Mouse (Mus musculus) forebrain, embryonic 15.5 days (tissue): Measurements from ENCODE around the gene Acp6. TPM values are rescaled to one million over a fixed set of nuclear protein-coding genes. Genes with fewer than 3 reads are reported as not detected.

ENCODE experiments used
- ATAC-seq: fragments of 200-750 bp; cut with Nextera tagmentation; replicated peaks from 2 replicates; pipeline ENCODE4 v1.8.0; 2017; ENCODE audit warnings: mild to moderate bottlenecking, moderate TSS enrichment, moderate library complexity
- H3K27ac ChIP-seq: fragments of 300-500 bp; sonication (generic); replicated peaks from 2 replicates; pipeline ENCODE4 v1.5.1; 2015; ENCODE audit warnings: mild to moderate bottlenecking, inconsistent platforms
- H3K27me3 ChIP-seq: fragments of 300-500 bp; sonication (generic); 2 replicates; pipeline ENCODE4 v1.6.1; 2015; ENCODE audit warnings: inconsistent platforms
- H3K36me3 ChIP-seq: fragments of 300-500 bp; sonication (generic); 2 replicates; pipeline ENCODE4 v1.6.1; 2015; ENCODE audit warnings: mild to moderate bottlenecking, inconsistent platforms
- H3K4me1 ChIP-seq: fragments of 300-500 bp; sonication (generic); 2 replicates; pipeline ENCODE4 v1.6.1; 2015; ENCODE audit warnings: inconsistent platforms
- H3K4me2 ChIP-seq: fragments of 300-500 bp; sonication (generic); replicated peaks from 2 replicates; pipeline ENCODE4 v1.6.1; 2015; ENCODE audit warnings: mild to moderate bottlenecking, inconsistent platforms
- H3K4me3 ChIP-seq: fragments of 300-500 bp; sonication (generic); 2 replicates; pipeline ENCODE4 v1.5.1; 2015; ENCODE audit warnings: mild to moderate bottlenecking, inconsistent platforms
- H3K9ac ChIP-seq: fragments of 300-500 bp; sonication (generic); replicated peaks from 2 replicates; pipeline ENCODE4 v1.6.1; 2015; ENCODE audit warnings: mild to moderate bottlenecking, inconsistent platforms
- H3K9me3 ChIP-seq: fragments of 300-500 bp; sonication (generic); 2 replicates; pipeline ENCODE4 v1.6.1; 2016; ENCODE audit warnings: inconsistent platforms
- WGBS: fragments of 180-500 bp; shearing (Covaris S2); methylation state at CpG from one replicate; pipeline ENCODE4 v1.1.7; 2015; ENCODE audit warnings: mixed read lengths; 5-methylcytosine and 5-hydroxymethylcytosine counted together
- polyA plus RNA-seq: library from polyadenylated mRNA; unstranded; fragments of >200 nt; fragmentation: Nextera tagmentation; extraction: Ambion mirVana; gene quantifications from 2 replicates; pipeline ENCODE4 v1.2.1, GENCODE M21; 2015

Acp6 gene
- polyA plus RNA-seq, 1 experiment from 2014 or later, result 26.6 TPM

DNA sequence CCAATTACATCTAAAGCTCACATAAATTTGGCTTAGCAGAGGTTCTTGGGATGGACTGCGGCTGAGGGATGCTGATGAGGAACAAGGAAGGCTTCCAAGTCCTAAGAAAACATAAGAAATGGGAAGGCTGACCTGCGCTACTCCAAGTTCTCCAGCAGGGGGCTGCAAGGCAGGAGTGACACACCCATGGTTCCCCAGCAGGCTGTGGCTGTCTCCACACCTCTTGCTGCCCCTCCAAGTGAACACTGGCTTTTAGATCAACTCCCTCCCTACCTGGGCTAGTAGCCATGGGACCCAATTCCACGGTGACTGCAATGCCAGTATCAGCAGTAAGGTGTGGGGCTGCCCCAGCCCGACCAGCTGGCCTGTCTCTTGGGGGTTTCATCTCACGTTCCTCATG is 43.4 kb downstream of the Acp6 start:
- 42% methylated on average over 5 of the region's 5 CpGs for whole genome bisulfite sequencing
- peaks cover 35% of the 10 kb centered on the region for H3K36me3 ChIP-seq
- peak; percentile 59 for ATAC-seq

GRCm38 (mm10) chr3:97203880-97204279 is 45.3 kb downstream of the Acp6 start:
- no peak overlapping the region for H3K4me3 ChIP-seq
- no peak overlapping the region for H3K4me2 ChIP-seq
- ATAC-seq, result no peak
- no peaks in the 10 kb centered on the region for H3K9me3 ChIP-seq
- H3K27me3 ChIP-seq, result no peaks in the 10 kb centered on the region
- no peak overlapping the region for H3K9ac ChIP-seq
- no peak overlapping the region for H3K27ac ChIP-seq
- no peaks in the 10 kb centered on the region for H3K4me1 ChIP-seq
- 82% methylated on average over 14 of the region's 14 CpGs for WGBS
- peaks cover 53% of the 10 kb centered on the region for H3K36me3 ChIP-seq

More for the DNA sequence above, 43.4 kb downstream of the Acp6 start:
- no peaks in the 10 kb centered on the region for H3K4me1 ChIP-seq
- no peak overlapping the region for H3K4me3 ChIP-seq
- no peaks in the 10 kb centered on the region for H3K9me3 ChIP-seq
- no peak overlapping the region for H3K4me2 ChIP-seq
- H3K27ac ChIP-seq, result 0 out of 2 replicates have a peak overlapping the region, but pooled peaks have one; percentile 5
- H3K9ac ChIP-seq, result no peak overlapping the region
- no peaks in the 10 kb centered on the region for H3K27me3 ChIP-seq

DNA sequence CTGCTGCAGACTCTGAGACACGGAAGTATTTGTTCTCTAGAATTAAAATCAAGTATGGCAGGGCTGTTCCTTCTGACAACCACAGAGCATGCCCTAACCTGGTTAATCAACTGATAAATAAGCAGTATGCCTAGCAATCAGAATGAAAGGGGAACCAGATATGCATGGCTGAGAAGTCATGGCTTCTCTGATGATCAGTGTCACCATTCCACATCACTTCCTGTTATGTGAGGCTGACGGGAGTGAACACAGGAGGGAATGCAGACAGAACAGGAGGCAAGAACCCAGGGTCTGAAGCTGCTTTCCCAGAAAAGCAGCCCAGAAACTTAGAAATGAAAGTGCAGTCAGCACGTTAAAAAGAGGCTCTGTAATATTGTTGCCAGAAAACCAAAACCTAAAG is 47.9 kb downstream of the Acp6 start:
- Histone ChIP-seq H3K4me1 (no peaks in the 10 kb centered on the region), H3K9ac (no peak overlapping the region), H3K27me3 (no peaks in the 10 kb centered on the region), H3K9me3 (no peaks in the 10 kb centered on the region), H3K4me2 (no peak overlapping the region), H3K36me3 (peaks cover 80% of the 10 kb centered on the region), H3K27ac (no peak overlapping the region), H3K4me3 (no peak overlapping the region)
- no peak for ATAC-seq
- 88% methylated on average over 3 of the region's 3 CpGs for WGBS

- 83% methylated on average over 9 of the region's 9 CpGs for WGBS
- Histone ChIP-seq H3K4me1 (peaks cover under 1% of the 10 kb centered on the region; the same call in 1 of the 2 replicates), H3K27ac (no peak overlapping the region), H3K4me3 (no peak overlapping the region), H3K4me2 (no peak overlapping the region), H3K27me3 (no peaks in the 10 kb centered on the region), H3K9me3 (no peaks in the 10 kb centered on the region), H3K36me3 (peaks cover 95% of the 10 kb centered on the region), H3K9ac (no peak overlapping the region)
- no peak for ATAC-seq
Measured at GRCm38 (mm10) chr3:97209351-97209750, 50.8 kb downstream of the Acp6 start.

DNA sequence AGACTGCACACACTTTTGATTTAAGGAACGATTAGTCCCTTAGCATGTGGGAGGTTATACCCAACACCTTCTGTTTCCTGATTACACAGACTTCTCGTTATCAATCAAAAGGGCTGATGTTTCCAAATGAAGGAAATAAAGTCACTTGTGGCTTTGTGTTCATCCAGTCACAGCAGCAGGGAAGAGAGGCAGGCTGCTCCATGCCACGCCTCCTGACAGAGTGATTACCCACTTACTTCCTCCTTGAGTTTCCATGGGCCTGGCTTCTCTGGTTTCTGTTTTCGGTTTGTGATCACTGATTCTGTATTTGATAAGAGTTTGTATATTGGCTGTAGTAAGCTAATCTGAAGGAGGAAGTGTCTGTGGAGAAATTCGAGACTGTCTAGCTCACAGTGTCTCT is 52.6 kb downstream of the Acp6 start:
- no peak overlapping the region for H3K9ac ChIP-seq
- ATAC-seq, result no peak
- no peaks in the 10 kb centered on the region for H3K9me3 ChIP-seq
- WGBS, result 83% methylated on average over 5 of the region's 5 CpGs
- no peaks in the 10 kb centered on the region for H3K27me3 ChIP-seq
- H3K36me3 ChIP-seq, result peaks cover 96% of the 10 kb centered on the region
- peaks cover 10% of the 10 kb centered on the region; the same call in 1 of the 2 replicates for H3K4me1 ChIP-seq
- no peak overlapping the region for H3K4me3 ChIP-seq
- no peak overlapping the region for H3K27ac ChIP-seq
- no peak overlapping the region for H3K4me2 ChIP-seq

- no peaks in the 10 kb centered on the region for H3K9me3 ChIP-seq
- no peak overlapping the region for H3K4me2 ChIP-seq
- peaks cover 10% of the 10 kb centered on the region; the same call in 1 of the 2 replicates for H3K4me1 ChIP-seq
- peaks cover 85% of the 10 kb centered on the region for H3K36me3 ChIP-seq
- ATAC-seq, result no peak
- no peak overlapping the region for H3K27ac ChIP-seq
- H3K4me3 ChIP-seq, result no peak overlapping the region
- 92% methylated on average over 10 of the region's 10 CpGs for WGBS
- H3K9ac ChIP-seq, result no peak overlapping the region
- no peaks in the 10 kb centered on the region for H3K27me3 ChIP-seq
Measured at GRCm38 (mm10) chr3:97213871-97214270, 55.3 kb downstream of the Acp6 start.

DNA sequence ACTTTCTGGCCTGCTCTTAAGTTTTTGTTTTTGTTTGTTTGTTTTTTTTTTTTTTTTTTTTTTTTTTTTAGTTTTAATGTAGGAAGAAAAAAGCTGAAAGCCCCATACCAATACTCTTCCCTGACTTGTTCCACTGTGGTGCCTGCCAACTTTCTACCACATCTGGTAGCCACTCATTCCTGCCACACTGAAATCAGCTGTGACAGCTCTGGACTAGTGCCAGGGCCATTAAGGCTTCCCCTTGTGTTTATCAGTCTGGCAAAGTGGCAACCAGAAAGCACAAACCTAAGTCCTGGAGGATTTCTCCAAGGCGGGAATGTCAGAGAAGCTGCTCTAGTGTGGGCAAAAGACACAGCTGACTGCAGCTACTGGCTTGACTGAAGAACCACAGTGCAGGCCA is 55.9 kb downstream of the Acp6 start:
- no peak for ATAC-seq
- H3K36me3 ChIP-seq, result peaks cover 84% of the 10 kb centered on the region
- peaks cover 10% of the 10 kb centered on the region; the same call in 1 of the 2 replicates for H3K4me1 ChIP-seq
- H3K27ac ChIP-seq, result 0 out of 2 replicates have a peak overlapping the region, but pooled peaks have one; percentile 31
- 26% methylated on average over 1 of the region's 1 CpGs for WGBS
- no peak overlapping the region for H3K4me2 ChIP-seq
- H3K27me3 ChIP-seq, result no peaks in the 10 kb centered on the region
- no peak overlapping the region for H3K9ac ChIP-seq
- H3K9me3 ChIP-seq, result no peaks in the 10 kb centered on the region
- no peak overlapping the region for H3K4me3 ChIP-seq

DNA sequence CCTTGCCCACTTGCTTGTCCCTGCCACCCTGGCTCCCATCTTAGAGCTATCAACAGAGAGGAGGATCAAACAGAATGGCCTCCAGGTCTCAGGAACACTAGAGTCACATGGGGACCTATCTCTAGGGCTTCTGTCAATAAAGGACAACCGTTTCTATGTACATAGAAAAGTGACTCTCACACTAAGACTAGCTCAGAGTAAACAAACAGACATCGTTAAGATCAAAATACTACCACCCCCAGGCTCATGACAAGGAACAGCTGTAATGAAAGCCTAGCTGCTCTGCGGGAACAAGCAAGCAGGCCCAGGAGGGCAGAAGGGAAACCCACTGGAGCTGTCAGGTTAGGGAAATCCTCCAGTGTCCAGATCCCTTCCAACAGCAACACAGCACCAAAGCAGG is 56.9 kb downstream of the Acp6 start:
- H3K9me3 ChIP-seq, result no peaks in the 10 kb centered on the region
- 62% methylated on average over 3 of the region's 3 CpGs for WGBS
- H3K36me3 ChIP-seq, result peaks cover 78% of the 10 kb centered on the region
- H3K27ac ChIP-seq, result peak overlapping the region; percentile 31; the same call in 1 of the 2 replicates
- no peak overlapping the region for H3K4me3 ChIP-seq
- no peak for ATAC-seq
- H3K27me3 ChIP-seq, result no peaks in the 10 kb centered on the region
- no peak overlapping the region for H3K4me2 ChIP-seq
- peaks cover 10% of the 10 kb centered on the region; the same call in 1 of the 2 replicates for H3K4me1 ChIP-seq
- H3K9ac ChIP-seq, result no peak overlapping the region

DNA sequence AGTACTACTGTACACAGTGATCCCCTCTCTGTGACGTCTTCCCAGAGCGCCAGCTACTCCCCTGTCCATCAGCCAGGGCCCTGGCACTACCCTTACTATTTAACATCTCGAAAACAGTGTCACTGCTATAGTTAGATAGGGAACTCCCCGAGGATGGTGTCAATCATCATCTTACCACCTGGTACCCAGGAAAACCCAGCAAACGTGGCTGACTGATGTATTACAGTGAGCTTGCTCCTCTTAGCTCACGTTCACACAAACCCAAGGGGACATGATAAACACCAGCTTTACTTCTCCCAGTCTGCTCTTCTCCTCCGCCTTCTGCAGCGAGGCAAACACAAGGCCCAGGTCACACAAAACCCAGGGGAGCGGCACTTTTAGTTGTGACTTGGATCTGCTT is 64.7 kb downstream of the Acp6 start:
- 80% methylated on average over 9 of the region's 9 CpGs for WGBS

GRCm38 (mm10) chr3:97225231-97225630 is 66.7 kb downstream of the Acp6 start:
- no peak for ATAC-seq
- no peaks in the 10 kb centered on the region for H3K9me3 ChIP-seq
- H3K27me3 ChIP-seq, result no peaks in the 10 kb centered on the region
- H3K27ac ChIP-seq, result no peak overlapping the region
- peaks cover 39% of the 10 kb centered on the region for H3K4me1 ChIP-seq
- no peak overlapping the region for H3K9ac ChIP-seq
- no peak overlapping the region for H3K4me2 ChIP-seq
- peaks cover 20% of the 10 kb centered on the region for H3K36me3 ChIP-seq
- 77% methylated on average over 5 of the region's 5 CpGs for WGBS
- H3K4me3 ChIP-seq, result no peak overlapping the region

More for the DNA sequence above, 64.7 kb downstream of the Acp6 start:
- no peaks in the 10 kb centered on the region for H3K9me3 ChIP-seq
- no peak overlapping the region for H3K27ac ChIP-seq
- H3K9ac ChIP-seq, result no peak overlapping the region
- H3K27me3 ChIP-seq, result no peaks in the 10 kb centered on the region
- no peak overlapping the region for H3K4me2 ChIP-seq
- peaks cover 28% of the 10 kb centered on the region for H3K36me3 ChIP-seq
- peaks cover 33% of the 10 kb centered on the region for H3K4me1 ChIP-seq
- ATAC-seq, result no peak
- H3K4me3 ChIP-seq, result no peak overlapping the region

- under 1% methylated on average over 17 of the region's 18 CpGs for WGBS
Measured at GRCm38 (mm10) chr3:97226719-97227118, 68.1 kb downstream of the Acp6 start.

More at GRCm38 (mm10) chr3:97226719-97227118, 68.1 kb downstream of the Acp6 start:
- peak overlapping the region; percentile 57 for H3K4me3 ChIP-seq
- peak; percentile 39 for ATAC-seq
- H3K9ac ChIP-seq, result peak overlapping the region; percentile 71
- peaks cover 39% of the 10 kb centered on the region for H3K4me1 ChIP-seq
- H3K27me3 ChIP-seq, result no peaks in the 10 kb centered on the region
- peaks cover 5% of the 10 kb centered on the region; the same call in 1 of the 2 replicates for H3K36me3 ChIP-seq
- peak overlapping the region; percentile 70 for H3K4me2 ChIP-seq
- H3K9me3 ChIP-seq, result no peaks in the 10 kb centered on the region
- H3K27ac ChIP-seq, result peak overlapping the region; percentile 85
